Mouse (Mus musculus) liver, embryonic 11.5 days (tissue): ENCODE measurements around the gene Vps45. TPM values are rescaled to one million over a fixed set of nuclear protein-coding genes. Genes with fewer than 3 reads are reported as not detected.

Source experiments
- ATAC-seq: fragments of 200-750 bp; cut with Nextera tagmentation; replicated peaks from 2 replicates; pipeline ENCODE4 v1.8.0; 2017; ENCODE audit warnings: moderate number of reproducible peaks, mild to moderate bottlenecking, moderate TSS enrichment, moderate library complexity; ENCODE audit not compliant: low FRiP score
- DNase-seq: peaks from one replicate; pipeline ENCODE4 v3.0.0-alpha.2; 2017; ENCODE audit warnings: low spot score
- H3K27ac ChIP-seq: fragments of 300-500 bp; sonication (generic); 2 replicates; pipeline ENCODE4 v1.5.1; 2014; ENCODE audit warnings: mild to moderate bottlenecking, low read depth, low read length, control low read depth
- H3K27me3 ChIP-seq: fragments of 300-500 bp; sonication (generic); replicated peaks from 2 replicates; pipeline ENCODE4 v1.6.1; 2014; ENCODE audit warnings: low read length, mixed read lengths; ENCODE audit not compliant: control insufficient read depth, insufficient read depth
- H3K36me3 ChIP-seq: fragments of 300-500 bp; sonication (generic); 2 replicates; pipeline ENCODE4 v1.6.1; 2014; ENCODE audit warnings: mild to moderate bottlenecking, low read length, moderate library complexity, mixed read lengths; ENCODE audit not compliant: control insufficient read depth, insufficient read depth
- H3K4me1 ChIP-seq: fragments of 300-500 bp; sonication (generic); replicated peaks from 2 replicates; pipeline ENCODE4 v1.6.1; 2014; ENCODE audit warnings: low read length, mixed read lengths; ENCODE audit not compliant: control insufficient read depth, insufficient read depth
- H3K4me2 ChIP-seq: fragments of 300-500 bp; sonication (generic); 2 replicates; pipeline ENCODE4 v1.6.1; 2014; ENCODE audit warnings: mild to moderate bottlenecking, control low read depth, moderate library complexity
- H3K4me3 ChIP-seq: fragments of 300-500 bp; sonication (generic); 2 replicates; pipeline ENCODE4 v1.5.1; 2014; ENCODE audit warnings: low read depth, low read length, control low read depth
- H3K9ac ChIP-seq: fragments of 300-500 bp; sonication (generic); 2 replicates; pipeline ENCODE4 v1.6.1; 2014; ENCODE audit warnings: low read depth, low read length, control low read depth
- H3K9me3 ChIP-seq: fragments of 300-500 bp; sonication (generic); 2 replicates; pipeline ENCODE4 v1.6.1; 2016; ENCODE audit warnings: low read length, inconsistent platforms, mixed read lengths; ENCODE audit not compliant: control insufficient read depth
- WGBS: fragments of 180-500 bp; shearing (Covaris S2); extraction: QIAGEN DNeasy Blood & Tissue Kit; methylation state at CpG from one replicate; pipeline ENCODE4 v1.1.7; 2014; 5-methylcytosine and 5-hydroxymethylcytosine counted together
- polyA plus RNA-seq: library from polyadenylated mRNA; unstranded; fragments of >200 nt; fragmentation: Nextera tagmentation; extraction: Ambion mirVana; gene quantifications from 2 replicates; pipeline ENCODE4 v1.2.1, GENCODE M21; 2014

Gene Vps45
- polyA plus RNA-seq, 1 experiment from 2014 or later = 18.5 TPM

DNA sequence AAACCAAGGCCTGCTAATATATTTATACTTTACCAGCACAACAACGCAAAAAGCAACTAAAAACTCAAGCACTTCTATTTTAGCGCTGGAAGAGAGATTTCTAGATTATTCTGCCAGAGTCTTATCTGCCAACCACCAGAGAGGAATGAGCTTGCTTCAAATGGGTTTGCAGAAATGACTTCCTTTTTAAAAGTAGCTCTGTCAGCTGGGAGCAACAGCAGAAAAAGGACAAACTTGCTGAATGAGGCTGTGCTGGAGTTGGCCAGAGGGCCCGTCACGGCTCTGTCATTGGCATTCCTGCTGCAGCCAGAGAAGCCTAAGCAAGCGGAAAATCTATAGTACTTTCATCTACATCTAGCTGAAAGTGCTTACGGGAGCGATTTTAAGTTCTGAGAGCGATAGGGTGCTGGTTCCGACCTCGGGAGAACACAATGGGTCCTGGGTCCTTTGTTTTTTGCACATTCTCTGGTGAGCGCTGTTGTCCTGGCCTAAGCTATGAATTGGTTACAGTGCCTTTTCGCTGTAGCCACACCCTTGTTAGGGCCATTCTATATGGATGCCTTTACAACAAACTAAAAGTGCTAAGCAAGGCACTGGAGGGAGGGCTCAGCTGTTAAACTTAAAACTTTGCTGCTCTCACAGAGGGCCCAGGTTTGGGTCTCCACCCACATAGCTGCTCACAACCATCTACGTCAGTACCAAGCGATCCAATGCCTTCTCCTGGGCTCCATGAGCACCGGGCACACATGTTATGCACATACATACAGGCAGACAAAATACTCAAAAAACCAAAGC, 24.6 kb upstream of the Vps45 start:
- Histone ChIP-seq H3K27me3 (no peaks in the 10 kb centered on the region), H3K9ac (peak overlapping the region; percentile 37; the same call in 1 of the 2 replicates)

DNA sequence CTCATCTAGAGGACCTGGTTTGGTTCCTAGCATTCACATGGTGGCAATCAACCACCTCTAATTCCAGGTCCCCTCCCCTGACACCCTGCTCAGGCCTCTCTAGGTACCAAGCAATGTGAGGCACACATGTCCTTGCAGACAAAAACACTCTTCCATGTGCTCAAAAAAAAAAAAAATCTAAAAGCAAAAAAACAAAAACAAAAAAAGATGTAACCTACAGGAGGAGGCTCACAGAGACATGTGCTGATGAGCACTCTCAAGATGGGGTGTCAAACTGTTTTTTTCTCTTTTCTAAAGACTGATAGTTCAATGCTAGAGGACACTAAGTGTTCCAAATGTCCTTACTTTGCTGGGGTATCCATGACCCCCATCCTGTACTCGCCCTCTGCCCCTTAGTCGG, 23.8 kb upstream of the Vps45 start:
- Histone ChIP-seq H3K4me1 (peaks cover 10% of the 10 kb centered on the region), H3K4me2 (no peak overlapping the region), H3K9me3 (no peaks in the 10 kb centered on the region), H3K36me3 (no peaks in the 10 kb centered on the region), H3K4me3 (no peak overlapping the region), H3K27me3 (no peaks in the 10 kb centered on the region), H3K27ac (no peak overlapping the region), H3K9ac (peak overlapping the region; percentile 25; the same call in 1 of the 2 replicates)
- DNase-seq (peak; percentile 22), ATAC-seq (no peak)
- WGBS = 74% methylated on average over 2 of the region's 2 CpGs

More for the DNA sequence above, 24.6 kb upstream of the Vps45 start:
- Histone ChIP-seq H3K4me3 (no peak overlapping the region), H3K4me1 (peaks cover 10% of the 10 kb centered on the region), H3K4me2 (peak overlapping the region; percentile 38; the same call in 1 of the 2 replicates), H3K27ac (0 out of 2 replicates have a peak overlapping the region, but pooled peaks have one; percentile 32), H3K36me3 (no peaks in the 10 kb centered on the region), H3K9me3 (no peaks in the 10 kb centered on the region)
- ATAC-seq (no peak), DNase-seq (peak; percentile 29)
- WGBS = 65% methylated on average over 15 of the region's 15 CpGs

DNA sequence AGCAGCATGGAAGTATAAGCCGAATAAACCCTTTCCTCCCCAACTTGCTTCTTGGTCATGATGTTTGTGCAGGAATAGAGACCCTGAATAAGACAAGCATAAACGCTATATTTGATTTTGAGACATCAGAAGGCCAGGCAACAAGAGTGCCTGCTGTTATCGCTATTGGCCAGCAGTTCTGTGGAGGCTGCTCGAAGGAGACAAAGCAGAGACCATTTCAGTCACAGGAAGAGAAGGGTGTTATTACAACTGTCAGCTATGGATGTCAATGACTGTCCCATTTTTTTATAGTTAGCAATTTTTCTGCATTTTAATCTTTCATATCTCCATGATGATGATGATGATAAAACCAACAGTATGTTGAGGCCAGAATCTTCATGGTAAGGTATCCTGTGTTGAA, 23.4 kb upstream of the Vps45 start:
- Histone ChIP-seq H3K4me2 (no peak overlapping the region), H3K9ac (no peak overlapping the region; the same call in 1 of the 2 replicates), H3K27me3 (no peaks in the 10 kb centered on the region), H3K9me3 (no peaks in the 10 kb centered on the region), H3K27ac (no peak overlapping the region), H3K4me1 (peaks cover 10% of the 10 kb centered on the region), H3K4me3 (no peak overlapping the region), H3K36me3 (no peaks in the 10 kb centered on the region)
- ATAC-seq (peak; percentile 36; the same call in 1 of the 2 replicates), DNase-seq (peak; percentile 15)
- 74% methylated on average over 4 of the region's 4 CpGs for WGBS

DNA sequence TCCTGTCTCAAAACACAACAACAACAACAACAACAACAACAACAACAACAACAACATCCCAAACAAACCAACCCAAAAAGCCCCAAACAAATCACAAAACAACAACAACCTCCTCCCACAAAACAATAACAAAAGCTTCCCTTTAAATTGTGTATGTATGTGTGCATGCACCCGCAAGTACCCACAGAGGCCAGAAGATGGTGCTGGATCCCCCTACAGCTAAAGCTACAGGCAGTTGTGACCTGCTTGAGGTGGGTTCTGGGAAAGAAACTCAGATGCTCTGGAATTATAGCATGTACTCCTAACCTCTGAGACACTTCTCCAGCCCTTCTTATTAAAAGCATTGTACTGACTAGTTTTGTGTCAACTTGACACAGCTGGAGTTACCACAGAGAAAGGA, 22.7 kb upstream of the Vps45 start:
- no peaks in the 10 kb centered on the region for H3K9me3 ChIP-seq
- H3K27ac ChIP-seq = no peak overlapping the region
- peaks cover 10% of the 10 kb centered on the region for H3K4me1 ChIP-seq
- peak; percentile 32 for DNase-seq
- H3K4me2 ChIP-seq = no peak overlapping the region
- ATAC-seq = no peak
- H3K27me3 ChIP-seq = no peaks in the 10 kb centered on the region
- H3K4me3 ChIP-seq = no peak overlapping the region
- no peak overlapping the region for H3K9ac ChIP-seq
- 59% methylated on average over 1 of the region's 1 CpGs for WGBS
- no peaks in the 10 kb centered on the region for H3K36me3 ChIP-seq

DNA sequence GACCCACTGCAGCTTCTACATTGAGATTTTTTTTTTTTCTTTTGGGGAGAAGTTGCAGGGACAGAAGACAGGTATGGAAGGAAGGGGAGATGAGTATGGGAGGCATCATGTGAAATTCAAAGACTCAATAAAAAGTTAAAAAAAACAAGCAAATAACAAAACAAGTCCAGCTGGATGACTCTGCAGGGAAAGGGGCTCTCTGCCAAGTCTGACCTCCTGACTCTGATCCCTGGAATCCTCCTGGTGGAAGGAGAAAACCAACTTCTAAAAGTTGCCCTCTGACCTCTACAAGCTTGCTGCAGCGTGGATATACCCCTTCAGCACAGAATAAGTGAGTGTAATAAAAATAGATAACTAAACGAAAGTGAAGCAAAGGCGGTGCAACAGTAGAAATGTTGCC, 20.4 kb upstream of the Vps45 start:
- no peak for ATAC-seq
- Histone ChIP-seq H3K27me3 (no peaks in the 10 kb centered on the region), H3K4me1 (peaks cover 10% of the 10 kb centered on the region), H3K4me2 (no peak overlapping the region), H3K36me3 (no peaks in the 10 kb centered on the region), H3K4me3 (no peak overlapping the region), H3K9ac (no peak overlapping the region), H3K9me3 (no peaks in the 10 kb centered on the region), H3K27ac (no peak overlapping the region)
- WGBS = 73% methylated on average over 3 of the region's 3 CpGs
- DNase-seq = no peak

DNA sequence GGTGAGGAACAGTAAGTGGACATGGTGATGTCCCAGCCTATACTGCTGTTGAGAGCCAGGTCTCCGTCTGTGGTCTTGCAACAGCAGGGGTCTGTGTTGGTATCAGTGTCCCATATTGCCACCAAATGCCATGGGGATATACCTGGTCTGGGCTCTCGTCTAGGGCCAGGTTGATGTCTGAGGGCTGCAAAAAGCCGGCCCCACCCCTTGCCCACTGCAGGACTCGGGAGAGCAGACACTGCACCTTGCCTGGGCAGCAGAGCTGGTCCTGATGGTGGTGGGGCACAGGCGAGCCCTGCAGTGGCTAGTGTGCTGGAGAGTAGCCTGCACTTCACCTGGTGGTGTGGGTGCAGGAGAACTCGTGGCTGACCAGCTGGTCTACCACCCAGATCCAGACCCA, 19.8 kb upstream of the Vps45 start:
- Histone ChIP-seq H3K4me1 (peaks cover 7% of the 10 kb centered on the region), H3K36me3 (no peaks in the 10 kb centered on the region), H3K9me3 (no peaks in the 10 kb centered on the region), H3K4me3 (no peak overlapping the region), H3K27ac (no peak overlapping the region), H3K27me3 (no peaks in the 10 kb centered on the region), H3K4me2 (no peak overlapping the region), H3K9ac (no peak overlapping the region)
- peak; percentile 19 for DNase-seq
- WGBS = 71% methylated on average over 6 of the region's 6 CpGs
- no peak for ATAC-seq

DNA sequence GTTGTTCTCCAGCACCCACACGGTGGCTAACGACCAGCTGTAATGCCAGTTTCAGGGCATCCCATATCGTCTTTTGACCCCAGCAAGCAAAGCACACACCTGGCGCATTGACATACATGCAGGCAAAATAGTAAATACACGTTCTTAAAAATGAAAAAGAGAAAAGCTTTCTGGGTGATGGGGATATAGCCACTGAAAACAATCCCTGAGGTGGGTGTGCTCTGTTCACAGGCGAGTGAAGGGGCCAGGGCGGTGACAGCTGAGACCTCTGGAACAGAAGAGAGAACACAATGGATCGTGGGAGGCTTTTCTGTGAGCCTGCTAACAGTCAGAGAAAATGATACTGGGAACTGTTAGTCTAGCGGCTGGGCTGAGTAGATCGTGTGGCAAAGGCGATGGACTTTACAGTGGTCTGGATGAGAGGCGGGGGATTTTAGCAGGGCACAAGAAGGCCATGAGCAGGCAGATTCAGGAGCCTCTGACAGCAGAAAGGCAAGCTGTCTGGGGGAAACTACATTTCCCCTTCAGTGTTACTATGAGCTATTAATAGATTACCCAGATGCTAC, 14.7 kb upstream of the Vps45 start:
- no peak overlapping the region for H3K27ac ChIP-seq

DNA sequence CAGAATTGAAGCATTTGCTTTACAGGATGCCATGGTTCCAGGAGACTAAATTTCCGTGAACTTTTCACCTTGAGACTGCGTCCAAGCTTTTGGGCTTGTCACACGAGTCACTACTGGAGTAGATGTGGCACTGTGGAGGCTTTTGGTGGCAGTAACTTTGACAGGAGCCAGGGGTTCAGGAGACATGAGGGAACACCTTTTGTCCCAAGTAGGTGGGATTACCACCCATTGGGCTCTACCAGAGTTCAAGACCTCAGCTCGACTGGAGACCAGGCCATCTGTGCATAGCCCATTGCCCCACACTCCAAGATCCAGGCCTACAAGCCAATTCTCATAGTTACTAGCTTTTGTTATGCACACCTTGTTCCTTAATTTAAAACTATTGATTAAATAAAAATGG, 12.0 kb upstream of the Vps45 start:
- Histone ChIP-seq H3K4me1 (no peaks in the 10 kb centered on the region), H3K9ac (no peak overlapping the region), H3K4me3 (no peak overlapping the region), H3K27ac (no peak overlapping the region), H3K4me2 (no peak overlapping the region), H3K27me3 (no peaks in the 10 kb centered on the region), H3K36me3 (no peaks in the 10 kb centered on the region), H3K9me3 (no peaks in the 10 kb centered on the region)
- 80% methylated on average over 4 of the region's 4 CpGs for WGBS
- ATAC-seq = no peak
- DNase-seq = peak; percentile 23

More for the DNA sequence above, 14.7 kb upstream of the Vps45 start:
- Histone ChIP-seq H3K36me3 (no peaks in the 10 kb centered on the region), H3K9me3 (no peaks in the 10 kb centered on the region), H3K4me3 (no peak overlapping the region), H3K4me1 (no peaks in the 10 kb centered on the region), H3K9ac (no peak overlapping the region), H3K4me2 (no peak overlapping the region), H3K27me3 (no peaks in the 10 kb centered on the region)
- ATAC-seq (no peak), DNase-seq (peak; percentile 22)
- WGBS = 70% methylated on average over 12 of the region's 12 CpGs

DNA sequence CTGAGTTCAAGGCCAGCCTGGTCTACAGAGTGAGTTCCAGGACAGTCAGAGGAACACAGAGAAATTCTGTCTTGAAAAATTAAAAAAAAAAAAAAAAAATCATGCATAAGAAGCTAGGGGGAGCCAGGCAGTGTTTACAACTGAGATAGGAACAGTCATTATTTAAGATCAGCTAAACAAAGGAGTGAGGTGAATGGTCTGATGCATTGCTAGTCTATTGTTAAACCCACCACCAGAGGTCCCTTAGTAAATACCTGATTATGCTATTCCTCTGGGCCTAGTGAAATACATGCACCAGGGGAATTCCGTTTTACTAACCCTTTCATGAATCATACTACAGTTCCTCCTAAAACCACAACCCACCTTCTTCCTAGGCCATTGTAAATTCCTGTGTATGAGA, 11.3 kb upstream of the Vps45 start:
- H3K4me2 ChIP-seq = no peak overlapping the region
- no peak for DNase-seq
- H3K4me3 ChIP-seq = no peak overlapping the region
- H3K27me3 ChIP-seq = no peaks in the 10 kb centered on the region
- no peak overlapping the region for H3K9ac ChIP-seq
- WGBS = 61% methylated on average over 1 of the region's 1 CpGs
- H3K27ac ChIP-seq = no peak overlapping the region
- ATAC-seq = no peak
- no peaks in the 10 kb centered on the region for H3K4me1 ChIP-seq
- H3K36me3 ChIP-seq = no peaks in the 10 kb centered on the region
- no peaks in the 10 kb centered on the region for H3K9me3 ChIP-seq
